Comparison of ENCODE assay signal across 13 mouse cellular contexts in the genomic region with DNA sequence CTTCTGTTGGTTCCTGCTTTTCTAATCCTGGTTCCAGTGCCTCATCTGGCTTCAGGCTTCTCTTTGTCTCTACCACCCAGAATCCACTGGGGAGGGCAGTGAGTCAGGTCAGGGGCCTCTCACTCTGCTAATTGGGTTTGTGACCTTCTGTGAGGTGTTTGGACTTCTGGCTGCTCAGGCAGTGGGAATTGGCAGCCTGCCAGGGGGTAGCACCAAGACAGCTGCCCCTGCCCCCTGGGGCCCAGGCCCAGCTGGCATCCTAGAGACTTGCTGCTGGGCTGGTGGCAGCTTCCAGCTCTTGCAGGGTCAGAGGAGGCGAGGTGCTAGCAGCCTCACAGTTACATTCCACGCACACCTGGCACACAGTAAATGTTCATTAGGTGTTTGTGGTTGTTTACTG. TPM values are rescaled to one million over a fixed set of nuclear protein-coding genes. Genes with fewer than 3 reads are reported as not detected.
DNase-seq lines count a peak whose midpoint lies in the region; ATAC-seq and TF ChIP-seq lines count a peak whose summit lies in the region.
"Had no signal": no experiment of that assay in that cellular context is flagged by ENCODE, and none has a peak within 500 bp of the region (broad histone marks: within the 10 kb centered on the region; RNA-seq: fewer than 3 reads in every experiment).

No protein-coding gene starts in this region.

- 0 out of 2 replicates have a peak, but pooled peaks have one; percentile 34 for ATAC-seq in intestine, embryonic 15.5 days
- ATAC-seq in intestine, postnatal 0 days = no peak
- no peak for ATAC-seq in megakaryocyte, adult 5-6 weeks (ENCODE audit: poor library complexity, severe bottlenecking)

- H3K4me1 ChIP-seq in intestine, embryonic 15.5 days (replicated peaks) = no peaks in the 10 kb centered on the region
- H3K4me1 ChIP-seq in intestine, postnatal 0 days (replicated peaks; ENCODE audit: control insufficient read depth, insufficient read depth, low read length) = no peaks in the 10 kb centered on the region

- H3K9ac ChIP-seq in intestine, embryonic 15.5 days = no peak overlapping the region
- H3K9ac ChIP-seq in intestine, postnatal 0 days (ENCODE audit: low read depth, low read length) = no peak overlapping the region
- H3K9ac ChIP-seq: lung, embryonic 14.5 days had no signal

- no peak overlapping the region for H3K4me3 ChIP-seq in intestine, embryonic 15.5 days (replicated peaks)
- no peak overlapping the region for H3K4me3 ChIP-seq in intestine, postnatal 0 days (ENCODE audit: low read depth, low read length)

- WGBS in intestine, embryonic 15.5 days = 89% methylated on average over 2 of the region's 2 CpGs
- 76% methylated on average over 2 of the region's 2 CpGs for WGBS in intestine, postnatal 0 days

- H3K27me3 ChIP-seq in intestine, embryonic 15.5 days (replicated peaks) = no peaks in the 10 kb centered on the region
- H3K27me3 ChIP-seq in intestine, postnatal 0 days (replicated peaks; ENCODE audit: control insufficient read depth, insufficient read depth, low read length) = no peaks in the 10 kb centered on the region

- DNase-seq in cerebellum, adult 18-20 months = peak; percentile 50 to 67
- DNase-seq in cerebellum, postnatal 25 days = peak; percentile 74 to 76
- DNase-seq in kidney, postnatal 14 days = peak; percentile 57
- no peak for DNase-seq in spleen, postnatal 10 days (ENCODE audit: low spot score in 2 of 2)
- no peak for DNase-seq in left cerebral cortex, postnatal 10 days (ENCODE audit: extremely low spot score in 1 of 2, low spot score in 2 of 2)
- DNase-seq: adrenal gland, postnatal 14 days; layer of hippocampus, postnatal 36 days; lung, embryonic 14.5 days; spleen, adult 18-20 months had no signal

- H3K4me2 ChIP-seq in intestine, embryonic 15.5 days (replicated peaks) = no peak overlapping the region
- no peak overlapping the region for H3K4me2 ChIP-seq in intestine, postnatal 0 days (replicated peaks; ENCODE audit: low read depth)
- H3K4me2 ChIP-seq: lung, embryonic 14.5 days had no signal

- no peak overlapping the region for H3K27ac ChIP-seq in intestine, embryonic 15.5 days
- H3K27ac ChIP-seq in intestine, postnatal 0 days (ENCODE audit: low read depth, low read length) = no peak overlapping the region

- intact Hi-C loops in left cerebral cortex, postnatal 10 days (cut with DNase I) = loop anchor here (10.0 kb wide), 3 partner anchors 113 to 773 kb away; no protein-coding TSS in a partner anchor

- no peaks in the 10 kb centered on the region for H3K9me3 ChIP-seq in intestine, embryonic 15.5 days
- no peaks in the 10 kb centered on the region for H3K9me3 ChIP-seq in intestine, postnatal 0 days (ENCODE audit: control insufficient read depth)
- H3K9me3 ChIP-seq: G1E had no signal

- no peaks in the 10 kb centered on the region for H3K36me3 ChIP-seq in intestine, embryonic 15.5 days
- H3K36me3 ChIP-seq in intestine, postnatal 0 days (ENCODE audit: control insufficient read depth, insufficient read depth) = peaks cover 25% of the 10 kb centered on the region

- no peak for TF ChIP-seq CTCF in intestine, postnatal 0 days (IDR thresholded peaks at IDR 0.05; ENCODE audit: low read depth)

RNA-seq across cellular contexts. Expression of a gene that starts 35.6 kb away (rescaled TPM):
- 1.9 and 2.1 TPM in 2 replicates for polyA plus RNA-seq in intestine, embryonic 15.5 days (2015; fragmentation: Nextera tagmentation; extraction: Ambion mirVana)
- polyA plus RNA-seq in intestine, postnatal 0 days (2015; fragmentation: Nextera tagmentation; extraction: Ambion mirVana) = 0.51 and 0.60 TPM in 2 replicates
- 1 to 10 TPM; 5.4 to 7.0 TPM for total RNA-seq in left cerebral cortex, postnatal 10 days (2021)
- not detected in 2 replicates for total RNA-seq in megakaryocyte, adult 5-6 weeks (2015)
- total RNA-seq in megakaryocyte, adult 5-6 weeks (2017) = not detected in 2 replicates
- polyA plus RNA-seq: G1E had no signal

Comparison
In these comparisons a context has a peak if more than half of its experiments do, and no peak if none do; other contexts are left out.
1. DNase-seq: peak in cerebellum, adult 18-20 months (2 of 2), cerebellum, postnatal 25 days (2 of 2) and kidney, postnatal 14 days (single experiment); none in spleen, postnatal 10 days (0 of 2) and left cerebral cortex, postnatal 10 days (0 of 2).
2. RNA of a gene that starts 35.6 kb away (total RNA-seq): 5.4 to 7.0 TPM in left cerebral cortex, postnatal 10 days; not detected in megakaryocyte, adult 5-6 weeks; every median in the first group is over 4 times any median in the second.